Mouse (Mus musculus): ENCODE measurements around the gene Pcnx2.

GRCm38 (mm10) chr8:125819797-125820196 is 78.3 kb downstream of the Pcnx2 start:
- no peak for TF ChIP-seq CTCF (conservative IDR thresholded peaks at IDR 0.05; ENCODE audit: low read length)
- TF ChIP-seq NANOG (IDR thresholded peaks at IDR 0.05; ENCODE audit: borderline replicate concordance, low read length) = no peak
- no peak for TF ChIP-seq POU5F1 (IDR thresholded peaks at IDR 0.05; ENCODE audit: borderline replicate concordance, low read length)
